Mouse (Mus musculus) limb, embryonic 13.5 days (tissue): ENCODE data around the gene Tlk1. TPM values are rescaled to one million over a fixed set of nuclear protein-coding genes. Genes with fewer than 3 reads are reported as not detected.
"Not testable (repeated sequence)": the region's sequence is repeated elsewhere in the genome, so short reads cannot be mapped to it uniquely, and the experiment has no call there.

Experiments
- ATAC-seq: fragments of 200-750 bp; cut with Nextera tagmentation; 2 replicates; pipeline ENCODE4 v1.8.0; 2017; ENCODE audit warnings: low read depth, moderate number of reproducible peaks, moderate TSS enrichment; ENCODE audit not compliant: low FRiP score
- H3K27ac ChIP-seq: fragments of 300-500 bp; sonication (generic); 2 replicates; pipeline ENCODE4 v1.5.1; 2015; ENCODE audit warnings: inconsistent platforms, mild to moderate bottlenecking, moderate library complexity
- H3K27me3 ChIP-seq: fragments of 300-500 bp; sonication (generic); 2 replicates; pipeline ENCODE4 v1.6.1; 2015; ENCODE audit warnings: mild to moderate bottlenecking, inconsistent platforms
- H3K36me3 ChIP-seq: fragments of 300-500 bp; sonication (generic); 2 replicates; pipeline ENCODE4 v1.6.1; 2015; ENCODE audit warnings: inconsistent platforms, mild to moderate bottlenecking, moderate library complexity
- H3K4me1 ChIP-seq: fragments of 300-500 bp; sonication (generic); 2 replicates; pipeline ENCODE4 v1.6.1; 2015; ENCODE audit warnings: inconsistent platforms
- H3K4me2 ChIP-seq: fragments of 300-500 bp; sonication (generic); replicated peaks from 2 replicates; pipeline ENCODE4 v1.6.1; 2015; ENCODE audit warnings: inconsistent platforms, mild to moderate bottlenecking, moderate library complexity
- H3K4me3 ChIP-seq: fragments of 300-500 bp; sonication (generic); 2 replicates; pipeline ENCODE4 v1.5.1; 2015; ENCODE audit warnings: moderate library complexity, mild to moderate bottlenecking, inconsistent platforms
- H3K9ac ChIP-seq: fragments of 300-500 bp; sonication (generic); 2 replicates; pipeline ENCODE4 v1.6.1; 2015; ENCODE audit warnings: mild to moderate bottlenecking, inconsistent platforms
- H3K9me3 ChIP-seq: fragments of 300-500 bp; sonication (generic); 2 replicates; pipeline ENCODE4 v1.6.1; 2016; ENCODE audit warnings: inconsistent platforms
- WGBS: fragments of 180-500 bp; shearing (Covaris S2); methylation state at CpG from one replicate; pipeline ENCODE4 v1.1.7; 2015; 5-methylcytosine and 5-hydroxymethylcytosine counted together
- polyA plus RNA-seq: library from polyadenylated mRNA; unstranded; fragments of >200 nt; fragmentation: Nextera tagmentation; extraction: Ambion mirVana; gene quantifications from 2 replicates; pipeline ENCODE4 v1.2.1, GENCODE M21; 2015

Tlk1 gene
- polyA plus RNA-seq, 1 experiment from 2014 or later, result 30.6 TPM

- Histone ChIP-seq H3K4me3 (no peak overlapping the region), H3K4me2 (no peak overlapping the region), H3K9ac (no peak overlapping the region), H3K27ac (no peak overlapping the region), H3K27me3 (no peaks in the 10 kb centered on the region), H3K36me3 (peaks cover 12% of the 10 kb centered on the region), H3K4me1 (0 out of 2 replicates have a peak, but pooled peaks cover 8% of the 10 kb centered on the region), H3K9me3 (peaks cover 2% of the 10 kb centered on the region; the same call in 1 of the 2 replicates)
- ATAC-seq, result no peak
Observed at GRCm38 (mm10) chr2:70808681-70809080, 16.8 kb downstream of the Tlk1 start.

- ATAC-seq, H3K9me3 ChIP-seq, H3K27me3 ChIP-seq, H3K9ac ChIP-seq, H3K4me3 ChIP-seq, H3K27ac ChIP-seq, H3K4me2 ChIP-seq: not testable (repeated sequence)
- 91% methylated on average over 3 of the region's 3 CpGs for WGBS
- 0 out of 2 replicates have a peak, but pooled peaks cover 12% of the 10 kb centered on the region for H3K4me1 ChIP-seq
- peaks cover 12% of the 10 kb centered on the region for H3K36me3 ChIP-seq
Observed at GRCm38 (mm10) chr2:70807678-70808077, 17.9 kb downstream of the Tlk1 start.

- H3K27ac ChIP-seq, result no peak overlapping the region
- H3K36me3 ChIP-seq, result peaks cover 16% of the 10 kb centered on the region
- no peak overlapping the region for H3K9ac ChIP-seq
- H3K9me3 ChIP-seq, result peaks cover 2% of the 10 kb centered on the region; the same call in 1 of the 2 replicates
- no peak for ATAC-seq
- H3K27me3 ChIP-seq, result no peaks in the 10 kb centered on the region
- H3K4me2 ChIP-seq, result no peak overlapping the region
- 0 out of 2 replicates have a peak, but pooled peaks cover 11% of the 10 kb centered on the region for H3K4me1 ChIP-seq
- WGBS, result 89% methylated on average over 5 of the region's 5 CpGs
- no peak overlapping the region for H3K4me3 ChIP-seq
Observed at GRCm38 (mm10) chr2:70806020-70806419, 19.5 kb downstream of the Tlk1 start.

- H3K4me1 ChIP-seq, ATAC-seq, H3K4me2 ChIP-seq, H3K9me3 ChIP-seq, H3K27ac ChIP-seq, H3K4me3 ChIP-seq, H3K27me3 ChIP-seq, H3K9ac ChIP-seq: not testable (repeated sequence)
- WGBS, result 86% methylated on average over 4 of the region's 4 CpGs
- H3K36me3 ChIP-seq, result peaks cover 16% of the 10 kb centered on the region
Observed at GRCm38 (mm10) chr2:70803696-70804095, 21.8 kb downstream of the Tlk1 start.

- Histone ChIP-seq H3K36me3 (peaks cover 16% of the 10 kb centered on the region), H3K9me3 (peaks cover 2% of the 10 kb centered on the region; the same call in 1 of the 2 replicates), H3K4me3 (no peak overlapping the region), H3K4me2 (no peak overlapping the region), H3K27me3 (no peaks in the 10 kb centered on the region), H3K9ac (no peak overlapping the region), H3K4me1 (peaks cover 6% of the 10 kb centered on the region; the same call in 1 of the 2 replicates), H3K27ac (no peak overlapping the region)
- ATAC-seq, result no peak
- WGBS, result 62% methylated on average over 6 of the region's 6 CpGs
Observed at GRCm38 (mm10) chr2:70802658-70803057, 22.9 kb downstream of the Tlk1 start.

- no peak overlapping the region for H3K9ac ChIP-seq
- no peak overlapping the region for H3K27ac ChIP-seq
- H3K4me3 ChIP-seq, result no peak overlapping the region
- peaks cover 16% of the 10 kb centered on the region for H3K36me3 ChIP-seq
- H3K9me3 ChIP-seq, result peaks cover 2% of the 10 kb centered on the region; the same call in 1 of the 2 replicates
- no peaks in the 10 kb centered on the region for H3K27me3 ChIP-seq
- ATAC-seq, result no peak
- H3K4me2 ChIP-seq, result no peak overlapping the region
- peaks cover 6% of the 10 kb centered on the region; the same call in 1 of the 2 replicates for H3K4me1 ChIP-seq
Observed at GRCm38 (mm10) chr2:70801543-70801942, 24.0 kb downstream of the Tlk1 start.

GRCm38 (mm10) chr2:70800396-70800795 lies 25.1 kb downstream of the Tlk1 start:
- WGBS, result 80% methylated on average over 1 of the region's 1 CpGs
- H3K4me3 ChIP-seq, result no peak overlapping the region

GRCm38 (mm10) chr2:70793276-70793675 lies 32.3 kb downstream of the Tlk1 start:
- no peak for ATAC-seq
- no peaks in the 10 kb centered on the region for H3K4me1 ChIP-seq
- no peaks in the 10 kb centered on the region for H3K27me3 ChIP-seq
- H3K4me3 ChIP-seq, result no peak overlapping the region
- no peak overlapping the region for H3K27ac ChIP-seq
- H3K4me2 ChIP-seq, result no peak overlapping the region
- no peak overlapping the region for H3K9ac ChIP-seq
- 87% methylated on average over 4 of the region's 4 CpGs for WGBS
- no peaks in the 10 kb centered on the region for H3K9me3 ChIP-seq
- H3K36me3 ChIP-seq, result peaks cover 9% of the 10 kb centered on the region

More at GRCm38 (mm10) chr2:70800396-70800795, 25.1 kb downstream of the Tlk1 start:
- Histone ChIP-seq H3K36me3 (peaks cover 10% of the 10 kb centered on the region), H3K9ac (no peak overlapping the region), H3K9me3 (peaks cover 2% of the 10 kb centered on the region; the same call in 1 of the 2 replicates), H3K4me1 (peaks cover 6% of the 10 kb centered on the region; the same call in 1 of the 2 replicates), H3K27me3 (no peaks in the 10 kb centered on the region), H3K4me2 (no peak overlapping the region), H3K27ac (no peak overlapping the region)
- ATAC-seq, result no peak

- Histone ChIP-seq H3K4me3 (no peak overlapping the region), H3K4me2 (no peak overlapping the region), H3K4me1 (no peaks in the 10 kb centered on the region), H3K27ac (no peak overlapping the region), H3K36me3 (peaks cover 11% of the 10 kb centered on the region), H3K27me3 (no peaks in the 10 kb centered on the region), H3K9ac (no peak overlapping the region), H3K9me3 (no peaks in the 10 kb centered on the region)
- WGBS, result 86% methylated on average over 2 of the region's 2 CpGs
- ATAC-seq, result no peak
Observed at GRCm38 (mm10) chr2:70790246-70790645, 35.3 kb downstream of the Tlk1 start.

GRCm38 (mm10) chr2:70789331-70789730 lies 36.2 kb downstream of the Tlk1 start:
- H3K36me3 ChIP-seq, result 0 out of 2 replicates have a peak, but pooled peaks cover 2% of the 10 kb centered on the region
- no peak overlapping the region for H3K9ac ChIP-seq
- no peak for ATAC-seq
- no peaks in the 10 kb centered on the region for H3K4me1 ChIP-seq
- no peak overlapping the region for H3K4me3 ChIP-seq
- no peak overlapping the region for H3K4me2 ChIP-seq
- no peak overlapping the region for H3K27ac ChIP-seq
- no peaks in the 10 kb centered on the region for H3K9me3 ChIP-seq
- 86% methylated on average over 3 of the region's 3 CpGs for WGBS
- H3K27me3 ChIP-seq, result no peaks in the 10 kb centered on the region

GRCm38 (mm10) chr2:70784447-70784846 lies 41.1 kb downstream of the Tlk1 start:
- WGBS, result 81% methylated on average over 4 of the region's 4 CpGs
- Histone ChIP-seq H3K9me3 (no peaks in the 10 kb centered on the region), H3K27me3 (no peaks in the 10 kb centered on the region), H3K9ac (no peak overlapping the region), H3K4me2 (no peak overlapping the region), H3K4me3 (no peak overlapping the region), H3K4me1 (no peaks in the 10 kb centered on the region), H3K36me3 (peaks cover 9% of the 10 kb centered on the region; the same call in 1 of the 2 replicates), H3K27ac (no peak overlapping the region)
- ATAC-seq, result no peak

GRCm38 (mm10) chr2:70783504-70783903 lies 42.0 kb downstream of the Tlk1 start:
- no peak for ATAC-seq
- Histone ChIP-seq H3K27me3 (no peaks in the 10 kb centered on the region), H3K4me3 (no peak overlapping the region), H3K9ac (no peak overlapping the region), H3K9me3 (no peaks in the 10 kb centered on the region), H3K27ac (no peak overlapping the region), H3K4me2 (no peak overlapping the region), H3K4me1 (no peaks in the 10 kb centered on the region), H3K36me3 (peaks cover 9% of the 10 kb centered on the region)
- WGBS, result 81% methylated on average over 8 of the region's 8 CpGs

GRCm38 (mm10) chr2:70779634-70780033 lies 45.9 kb downstream of the Tlk1 start:
- no peak for ATAC-seq
- no peak overlapping the region for H3K4me3 ChIP-seq
- H3K9ac ChIP-seq, result no peak overlapping the region
- no peaks in the 10 kb centered on the region for H3K27me3 ChIP-seq
- H3K9me3 ChIP-seq, result no peaks in the 10 kb centered on the region
- peaks cover 7% of the 10 kb centered on the region for H3K36me3 ChIP-seq
- no peaks in the 10 kb centered on the region for H3K4me1 ChIP-seq
- 94% methylated on average over 1 of the region's 1 CpGs for WGBS
- H3K27ac ChIP-seq, result no peak overlapping the region
- no peak overlapping the region for H3K4me2 ChIP-seq
